Mouse (Mus musculus) mouse embryonic stem cell (cell line): Measurements from ENCODE around the gene Emilin3.
"Not testable (repeated sequence)": the region's sequence is repeated elsewhere in the genome, so short reads cannot be mapped to it uniquely, and the experiment has no call there.

Experiments
- in situ Hi-C, 2 experiments: fragments of 300-500 bp; cut with MboI; formaldehyde crosslinking; loops; 1 replicate in 1 of 2; 3 replicates in 1 of 2; pipeline ENCODE4 v1.14.3; 2019 to 2020; ENCODE audit warnings: low sequenced_read_pairs in 2 of 2, low pct_unique_long_range_greater_than_20kb in 1 of 2, mixed read lengths in 1 of 2; ENCODE audit not compliant: unreplicated experiment in 1 of 2

The Emilin3 gene

DNA sequence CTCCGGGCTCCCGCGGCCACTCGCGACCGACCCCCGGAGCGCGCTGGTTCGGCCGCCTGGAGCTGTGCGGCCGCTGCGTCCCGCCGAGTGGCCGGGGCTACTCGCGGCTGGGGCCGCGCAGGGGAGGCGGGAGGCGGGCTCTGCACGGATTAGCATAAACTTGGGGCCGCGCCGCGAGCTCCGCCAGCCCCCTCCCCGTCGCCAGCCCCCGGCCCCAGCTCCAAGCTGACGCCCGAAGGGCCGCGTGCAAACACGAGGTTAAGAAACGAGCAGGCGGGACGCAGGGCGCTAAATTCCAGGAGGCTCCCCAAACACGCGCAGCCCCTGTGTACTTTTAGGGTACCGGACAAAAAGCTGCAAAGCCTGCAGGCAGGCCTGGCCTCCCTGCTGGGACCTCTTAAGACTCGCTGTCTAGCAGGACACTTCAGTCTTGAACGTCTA, at the start of gene Emilin3:
Gene Emilin3 (minus strand): TSS at position 98 of the 441 bp plus-strand sequence.
- in situ Hi-C loops = no loop called here

DNA sequence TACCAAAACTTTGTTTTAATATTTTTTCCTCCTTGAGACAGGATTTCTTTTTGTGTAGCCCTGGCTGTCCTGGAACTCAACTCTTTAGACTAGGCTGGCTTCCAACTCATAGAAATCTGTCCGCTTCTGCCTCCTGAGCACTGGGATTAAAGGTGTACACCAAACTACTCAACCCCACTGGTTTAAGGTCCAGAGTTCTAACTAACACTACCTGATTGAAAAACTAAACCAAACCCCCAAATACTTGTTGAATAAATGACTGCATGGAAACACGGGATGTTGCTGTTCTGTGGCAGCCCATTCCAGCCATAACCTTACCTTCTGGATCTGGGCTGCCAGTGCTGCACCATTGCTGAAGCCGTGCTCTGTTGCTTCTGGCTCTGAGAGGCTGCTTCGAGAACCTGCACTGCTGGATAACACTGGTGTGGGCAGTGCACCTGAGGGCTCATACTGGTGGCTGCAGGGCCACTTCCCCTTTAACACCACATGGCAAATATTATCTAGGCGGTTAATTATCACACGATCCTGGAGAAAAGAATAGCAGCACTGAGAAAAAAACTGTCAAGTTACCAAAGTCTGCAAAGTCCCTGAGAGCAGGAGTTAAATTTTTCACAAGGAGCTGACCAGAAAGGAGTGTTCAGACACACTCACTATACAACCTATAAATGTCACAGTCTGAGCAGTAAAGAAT, 49.0 kb upstream of the Emilin3 start:
- in situ Hi-C loops = no loop called here

DNA sequence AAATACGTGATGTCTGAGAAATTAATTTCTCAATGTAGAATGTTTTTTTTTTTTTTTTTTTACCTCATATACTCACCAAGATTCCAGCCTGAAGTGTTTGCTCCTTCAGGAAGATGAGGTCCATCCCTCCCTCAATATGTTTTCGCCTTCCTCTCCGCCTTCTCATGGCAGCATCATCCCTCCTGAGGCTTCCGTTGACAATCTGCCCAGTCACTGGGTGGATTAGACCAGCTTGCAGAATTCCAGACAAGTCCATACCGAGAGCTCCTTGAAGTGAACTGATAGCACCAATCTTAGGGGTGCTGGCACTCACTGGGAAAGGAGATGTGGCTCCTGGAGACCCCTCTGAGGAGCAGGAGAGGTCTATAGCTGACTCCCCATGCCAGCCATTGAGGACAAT, 47.8 kb upstream of the Emilin3 start:
- in situ Hi-C loops = no loop called here

DNA sequence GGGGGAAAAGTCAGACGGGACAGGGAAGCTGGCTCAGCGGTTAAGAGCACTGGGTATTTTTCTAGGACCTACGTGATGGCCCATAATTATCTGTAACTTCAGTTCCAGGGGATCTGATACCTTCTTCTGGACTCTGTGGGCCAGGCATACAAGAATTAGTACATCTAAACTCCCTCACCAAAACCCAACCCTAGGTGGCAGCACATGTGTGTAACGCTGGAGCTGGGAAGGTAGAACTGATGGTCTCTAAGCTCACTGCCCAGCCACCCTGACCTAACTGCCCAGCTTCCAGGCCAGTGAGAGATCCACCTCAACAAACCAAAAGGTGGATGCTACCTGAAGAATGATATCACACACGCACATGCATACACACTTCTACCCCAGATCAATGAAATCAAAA, 46.6 kb upstream of the Emilin3 start:
- in situ Hi-C loops = no loop called here

DNA sequence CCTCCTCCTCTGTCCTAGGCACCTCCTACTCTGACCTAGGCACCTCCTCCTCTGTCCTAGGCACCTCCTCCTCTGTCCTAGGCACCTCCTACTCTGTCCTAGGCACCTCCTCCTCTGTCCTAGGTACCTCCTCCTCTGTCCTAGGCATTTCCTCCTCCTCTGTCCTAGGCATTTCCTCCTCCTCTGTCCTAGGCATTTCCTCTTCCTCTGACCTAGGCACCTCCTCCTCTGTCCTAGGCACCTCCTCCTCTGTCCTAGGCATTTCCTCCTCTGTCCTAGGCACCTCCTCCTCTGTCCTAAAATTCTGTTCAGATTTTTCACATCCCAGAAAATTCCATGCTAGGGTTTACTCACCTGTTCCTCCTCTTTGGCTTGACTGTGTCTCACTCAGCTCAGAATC, 45.7 kb upstream of the Emilin3 start:
- in situ Hi-C loops = not testable (repeated sequence)

DNA sequence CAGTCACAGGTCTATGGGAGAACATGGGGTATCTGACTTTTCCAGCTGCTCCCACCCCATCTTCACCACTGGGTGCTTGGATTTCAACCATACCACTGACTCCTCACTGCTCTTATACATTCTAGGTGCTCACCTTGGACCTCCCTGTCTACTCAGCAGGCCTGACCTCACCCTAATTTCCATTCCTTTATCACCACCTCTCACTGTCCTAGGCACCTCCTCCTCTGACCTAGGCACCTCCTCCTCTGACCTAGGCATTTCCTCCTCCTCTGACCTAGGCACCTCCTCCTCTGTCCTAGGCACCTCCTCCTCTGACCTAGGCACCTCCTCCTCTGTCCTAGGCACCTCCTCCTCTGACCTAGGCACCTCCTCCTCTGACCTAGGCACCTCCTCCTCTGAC, 45.2 kb upstream of the Emilin3 start:
- in situ Hi-C loops = not testable (repeated sequence)

DNA sequence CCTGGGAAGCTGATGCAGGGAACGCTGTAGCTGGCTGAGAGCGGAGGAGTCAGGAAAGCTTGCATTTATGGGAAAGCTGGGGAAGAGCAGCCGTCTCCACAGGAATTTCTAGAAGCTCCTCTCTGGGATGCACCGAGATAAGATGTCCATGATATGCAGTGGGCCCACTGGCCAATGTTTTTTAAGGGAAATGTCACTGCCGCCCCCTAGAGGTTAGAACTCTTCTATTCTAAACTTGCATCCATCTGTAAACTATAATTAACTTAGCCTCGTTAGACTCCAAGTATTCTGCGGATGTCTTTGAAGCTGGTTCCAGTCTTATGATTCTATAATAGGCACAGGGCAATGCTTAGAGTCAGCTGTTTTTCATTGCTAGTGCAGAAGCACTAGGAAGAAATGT, 43.2 kb upstream of the Emilin3 start:
- in situ Hi-C loops = no loop called here

DNA sequence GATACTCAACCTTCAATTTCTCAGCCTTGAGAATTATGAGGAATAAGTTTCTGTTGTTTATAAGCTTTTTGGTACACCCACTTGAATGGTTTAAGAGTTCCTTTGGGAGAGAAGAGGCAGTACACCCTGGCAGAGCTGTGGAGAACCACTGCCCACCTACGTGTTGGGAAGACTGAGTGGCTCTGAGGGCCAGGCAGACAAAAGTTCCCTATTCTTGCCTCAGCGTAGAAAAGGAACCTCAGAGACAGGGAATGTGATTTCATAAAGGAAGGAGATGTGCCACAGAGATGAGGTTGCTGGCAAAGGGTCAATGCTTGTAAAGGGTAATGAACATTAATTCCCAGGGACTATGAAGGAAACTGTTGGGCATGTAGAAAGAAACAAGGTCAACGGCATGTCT, 42.4 kb upstream of the Emilin3 start:
- in situ Hi-C loops = no loop called here

DNA sequence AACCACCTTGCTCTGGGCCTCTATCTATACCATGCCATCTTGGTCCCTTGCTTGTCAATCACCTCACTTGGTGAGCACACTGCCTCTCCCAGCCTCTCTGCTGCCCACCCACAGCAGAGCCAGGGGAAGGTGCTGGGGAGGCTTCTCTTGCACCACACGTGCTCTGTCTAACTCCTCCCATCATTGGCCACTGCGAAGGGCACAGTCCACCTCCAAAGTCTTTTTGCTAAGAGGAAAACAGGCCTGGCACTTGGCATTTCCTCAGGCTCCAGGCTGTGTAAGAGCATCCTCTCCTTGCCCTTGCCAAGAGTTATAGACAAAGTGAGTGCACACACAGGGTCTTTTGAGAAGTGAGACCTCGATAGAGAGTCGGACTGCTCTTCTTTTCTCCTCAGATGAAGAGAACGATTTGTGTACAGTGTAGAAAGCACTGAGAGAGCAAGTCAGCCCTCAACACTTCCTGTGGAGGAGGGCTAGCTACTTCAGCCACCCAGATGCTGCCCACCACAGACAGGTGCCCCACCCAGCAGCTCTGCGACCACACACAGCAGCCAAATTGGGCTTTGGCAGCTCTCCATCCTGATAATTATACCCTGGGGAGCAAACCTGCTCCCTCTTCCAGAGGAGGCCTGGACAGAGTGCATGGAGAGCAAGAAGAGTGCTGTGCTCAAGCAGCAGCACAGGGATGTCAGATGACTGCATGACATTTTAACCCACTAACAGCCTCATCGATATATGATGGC, 41.2 kb upstream of the Emilin3 start:
- in situ Hi-C loops = no loop called here

DNA sequence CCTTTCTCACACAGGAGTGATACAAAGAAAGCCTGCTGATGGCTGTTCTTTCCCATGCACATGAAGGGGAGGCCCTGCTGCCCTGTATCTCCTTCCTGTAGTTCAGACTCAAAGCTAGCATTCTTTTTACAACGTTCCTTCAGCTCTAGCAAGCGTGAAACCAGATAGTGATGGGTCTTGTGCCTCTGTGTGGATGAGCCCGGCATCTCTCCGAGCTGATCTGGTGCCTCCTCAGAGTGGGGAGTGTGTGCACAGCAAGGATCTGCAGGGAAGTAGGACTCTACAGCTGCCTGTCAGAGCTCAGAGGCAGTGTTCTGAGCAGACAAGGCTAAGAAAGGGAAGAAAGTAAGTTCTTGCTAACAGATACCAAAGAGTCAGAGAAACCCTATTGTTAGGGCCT, 39.5 kb upstream of the Emilin3 start:
- in situ Hi-C loops = no loop called here

DNA sequence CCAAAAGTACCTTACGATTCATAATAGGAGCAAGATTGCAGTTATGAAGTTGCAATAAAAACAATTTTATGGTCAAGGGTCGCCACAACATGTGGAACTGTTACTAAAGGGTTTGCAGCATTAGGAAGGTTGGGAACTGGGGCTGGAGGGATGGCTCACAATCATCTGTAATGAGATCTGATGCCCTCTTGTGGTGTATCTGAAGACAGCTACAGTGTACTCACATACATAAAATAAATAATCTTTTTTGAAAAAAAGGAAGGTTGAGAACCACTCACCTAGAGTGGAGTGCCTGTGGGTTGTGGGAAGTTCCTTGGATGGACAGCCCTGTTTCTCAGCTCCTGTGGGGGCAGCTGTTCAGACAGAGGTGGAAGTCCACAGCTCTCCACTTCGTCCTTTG, 30.3 kb upstream of the Emilin3 start:
- in situ Hi-C loops = no loop called here

DNA sequence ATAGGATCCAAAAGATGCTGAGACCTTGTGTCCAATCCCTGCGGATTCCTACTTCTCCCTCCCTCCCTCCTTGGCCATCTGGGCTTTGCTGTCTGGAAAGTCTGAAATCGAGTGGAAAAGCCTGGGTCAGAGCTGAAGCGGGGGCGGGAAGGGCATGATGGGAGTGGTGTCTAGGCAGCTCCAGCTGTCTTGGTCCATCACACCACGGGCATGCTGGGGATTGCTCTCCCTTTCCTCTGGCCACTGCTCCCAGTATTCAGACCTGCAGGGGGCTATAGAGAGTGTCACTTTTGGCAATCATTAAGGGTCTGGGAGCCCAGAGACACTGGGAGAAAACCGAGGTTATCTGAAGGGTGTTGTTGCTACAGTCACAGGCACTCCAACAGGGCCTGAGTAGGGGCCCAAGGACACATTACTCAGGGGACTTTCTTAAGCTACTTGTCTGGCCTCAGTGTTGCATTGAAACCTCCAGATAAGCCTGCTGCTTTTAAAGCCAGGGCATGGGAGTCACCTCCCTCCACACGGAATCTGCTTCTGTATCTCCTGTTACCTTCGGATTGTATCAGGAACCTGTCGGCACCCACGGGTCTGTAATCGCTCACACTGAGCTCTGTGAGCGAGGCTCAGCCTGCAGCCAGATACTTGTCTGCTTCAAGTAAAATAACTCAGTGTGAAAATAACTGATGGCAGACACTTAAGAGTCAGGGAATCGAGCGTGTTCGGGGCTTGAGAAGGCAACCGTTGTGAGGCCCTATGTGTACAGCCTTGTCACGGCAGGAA, 29.0 kb upstream of the Emilin3 start:
- in situ Hi-C loops = no loop called here

DNA sequence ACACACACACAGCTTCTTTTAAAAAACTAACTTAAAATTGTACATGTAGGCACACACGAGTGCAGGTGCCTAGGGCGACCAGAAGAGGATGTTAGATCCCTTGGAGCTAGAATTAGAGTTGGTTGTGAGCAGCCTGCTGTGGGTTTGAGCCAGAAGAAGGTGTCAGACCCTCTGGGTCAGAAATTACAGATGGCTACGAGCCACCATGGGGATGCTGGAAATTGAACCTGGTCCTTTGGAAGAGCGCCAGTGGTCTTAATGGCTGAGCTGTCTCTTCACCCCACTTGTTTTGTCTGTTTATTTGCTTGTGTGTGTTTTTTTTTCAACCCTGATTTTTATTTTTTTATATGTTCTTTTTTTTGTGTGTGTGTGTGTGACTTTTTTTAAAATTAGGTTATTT, 22.3 kb upstream of the Emilin3 start:
- in situ Hi-C loops = no loop called here

DNA sequence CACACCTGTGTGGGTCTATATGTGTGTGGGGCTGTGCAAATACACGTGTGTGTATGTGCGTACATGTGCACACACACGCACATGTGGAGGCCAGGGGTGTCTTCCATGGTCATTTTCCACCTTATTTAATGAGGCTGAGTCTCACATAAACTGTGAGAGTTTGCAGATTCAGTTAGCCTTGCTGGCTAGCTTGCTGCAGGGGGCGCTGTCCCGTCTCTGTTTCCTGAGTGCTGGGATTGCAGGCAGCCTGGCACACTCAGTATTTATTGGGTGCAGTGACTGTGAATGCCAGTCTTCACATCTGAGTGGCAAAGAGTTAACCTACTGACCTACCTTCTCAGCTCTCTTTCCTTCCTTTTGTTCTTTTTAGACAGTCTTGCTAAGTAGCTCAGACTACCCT, 21.8 kb upstream of the Emilin3 start:
- in situ Hi-C loops = no loop called here

DNA sequence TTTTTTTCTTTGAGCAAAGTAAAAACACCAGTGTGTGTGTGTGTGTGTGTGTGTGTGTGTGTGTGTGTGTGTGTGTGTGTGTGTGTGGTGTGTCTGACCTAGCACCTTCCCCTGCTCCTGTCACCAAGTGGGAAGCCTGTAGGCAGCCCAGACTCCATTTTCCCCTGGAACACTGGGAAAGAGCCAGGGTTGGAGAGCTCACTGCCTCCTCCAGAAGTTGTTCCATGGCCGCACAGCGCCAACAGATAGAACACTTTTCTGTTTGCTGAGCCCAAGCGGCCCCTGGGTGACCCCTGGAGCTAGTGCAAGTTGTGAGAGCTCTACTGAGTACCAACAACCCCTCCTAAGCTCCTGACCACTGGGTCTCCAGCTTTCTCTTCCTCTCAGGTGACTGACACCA, 20.9 kb upstream of the Emilin3 start:
- in situ Hi-C loops = no loop called here

DNA sequence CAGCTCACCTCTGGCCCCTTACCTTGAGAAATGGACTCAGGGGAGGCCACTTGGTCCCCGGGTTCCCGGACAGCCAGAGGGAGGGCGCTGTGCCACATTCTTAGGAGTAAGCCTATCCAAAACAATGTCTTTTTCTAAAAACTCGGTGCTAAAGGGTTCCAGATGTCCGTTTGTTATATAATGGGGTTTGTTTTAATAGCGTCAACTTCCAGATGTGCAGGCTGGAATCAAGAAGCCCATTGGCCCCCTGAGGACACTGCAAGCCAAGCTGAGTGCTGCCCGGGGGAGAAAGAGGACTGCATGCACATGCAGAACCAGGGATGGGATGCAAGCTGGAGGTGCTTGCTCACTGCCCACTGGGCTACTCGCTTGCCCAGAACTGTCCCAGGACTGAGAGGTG, 20.2 kb upstream of the Emilin3 start:
- in situ Hi-C loops = no loop called here

DNA sequence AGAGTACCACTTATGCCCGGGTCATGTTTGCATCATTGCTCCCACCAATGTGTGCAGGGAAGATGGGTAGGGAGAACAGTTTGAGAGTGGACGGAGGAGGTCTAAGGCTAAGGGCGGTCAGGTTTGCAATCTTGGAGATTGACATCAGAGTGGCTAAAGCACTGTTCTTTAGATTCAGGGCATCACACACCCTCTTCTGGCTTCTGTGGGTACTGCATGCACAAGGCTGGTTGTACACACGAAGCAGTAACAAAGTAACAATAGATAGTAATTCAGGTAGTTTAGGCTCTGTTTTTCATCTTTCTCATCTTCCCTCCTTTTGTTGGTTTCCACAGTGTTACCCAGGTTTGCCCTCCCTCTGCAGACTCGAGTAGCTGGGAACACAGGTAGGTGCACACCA, 19.2 kb upstream of the Emilin3 start:
- in situ Hi-C loops = no loop called here

DNA sequence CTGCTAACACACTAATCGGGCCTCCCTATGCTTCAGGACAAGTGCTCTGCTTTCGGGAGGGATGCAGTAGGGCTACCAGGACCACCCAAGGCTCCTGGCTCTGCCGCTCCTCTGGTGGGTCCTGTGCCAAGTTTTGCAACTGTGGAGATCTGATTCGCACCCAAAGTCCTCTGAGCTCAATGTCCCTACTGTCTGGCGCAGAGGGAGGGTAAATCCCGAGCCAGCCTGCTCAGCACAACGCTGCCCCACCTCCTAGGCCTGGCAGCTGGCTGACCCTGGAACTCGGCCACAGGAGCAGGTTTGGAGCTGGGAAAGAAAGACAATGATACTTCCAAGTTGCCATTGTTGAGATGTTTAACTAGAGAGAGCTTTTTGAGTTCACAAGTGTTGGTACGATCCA, 13.1 kb upstream of the Emilin3 start:
- in situ Hi-C loops = no loop called here

DNA sequence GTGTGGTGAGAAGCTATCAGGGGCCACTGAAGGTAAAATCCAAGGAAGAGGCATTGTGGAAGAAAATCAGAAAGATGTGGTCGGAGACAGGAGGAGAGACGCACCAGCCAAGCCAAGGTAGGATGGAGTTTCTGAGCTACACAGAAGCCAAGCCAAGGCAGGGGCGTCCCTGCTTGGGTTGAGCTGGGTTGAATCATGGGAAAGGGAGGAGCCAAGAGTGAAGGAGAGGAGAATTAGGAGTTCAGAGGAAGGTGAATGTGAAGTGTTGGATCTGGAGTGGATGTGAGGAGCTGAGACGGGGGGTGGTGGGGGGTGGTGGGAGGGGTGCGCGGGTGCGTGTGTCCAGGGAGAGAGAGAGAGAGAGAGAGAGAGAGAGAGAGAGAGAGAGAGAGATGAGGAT, 9.2 kb upstream of the Emilin3 start:
- in situ Hi-C loops = no loop called here

DNA sequence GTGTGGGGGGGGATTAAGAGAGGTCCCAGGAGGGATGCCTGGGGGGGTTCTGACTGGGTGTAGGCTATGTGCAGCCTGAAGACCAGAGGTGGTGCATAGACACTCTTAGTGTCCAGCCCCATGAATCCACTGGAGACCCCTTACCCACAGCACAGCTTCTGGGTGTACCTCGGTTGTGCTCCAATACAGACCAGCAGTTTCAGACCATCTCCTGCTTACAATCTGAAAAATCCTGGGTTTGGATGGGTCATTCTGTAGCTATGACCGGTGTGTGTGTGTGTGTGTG, 6.7 kb upstream of the Emilin3 start:
- in situ Hi-C loops = no loop called here
